Mouse (Mus musculus) cortical plate, adult 2 months (tissue): ENCODE measurements around the gene Frmd4b.

Source experiments
- CTCF ChIP-seq: fragments of 200-500 bp; IDR thresholded peaks from 2 replicates; pipeline ENCODE4 v1.5.1; 2011; ENCODE audit warnings: mild to moderate bottlenecking, control low read depth, low read length; ENCODE audit not compliant: insufficient read depth; ENCODE audit errors: extremely low read depth
- POLR2A ChIP-seq: fragments of 200-500 bp; IDR thresholded peaks from 2 replicates; pipeline ENCODE4 v1.6.1; 2011; ENCODE audit warnings: mild to moderate bottlenecking, low read length, control low read depth; ENCODE audit not compliant: insufficient read depth; ENCODE audit errors: extremely low read depth

- TF ChIP-seq POLR2A: no peak
- TF ChIP-seq CTCF: no peak
Measured at GRCm38 (mm10) chr6:97655986-97656385, 38.6 kb upstream of the Frmd4b start.
